Mouse (Mus musculus) ES-E14 (cell line): ENCODE measurements at regions not wholly inside any gene's neighbourhood (a gene's known extent, or its start where the extent isn't known, plus 50 kb on each side); places are given as distances from the start of the nearest gene placed in this dataset.

Source experiments
- DNase-seq: peaks from one replicate; pipeline ENCODE4 v3.0.0-alpha.2; 2013; ENCODE audit warnings: low read depth, low spot score
- H3K27ac ChIP-seq: 2 replicates; pipeline ENCODE4 v1.5.1; 2012; ENCODE audit warnings: low read depth, mild to moderate bottlenecking, low read length, moderate library complexity, mixed read lengths; ENCODE audit not compliant: poor library complexity, insufficient read depth, severe bottlenecking
- H3K36me3 ChIP-seq: 2 replicates; pipeline ENCODE4 v1.6.1; 2012; ENCODE audit warnings: mild to moderate bottlenecking, low read length, moderate library complexity, mixed read lengths; ENCODE audit not compliant: control insufficient read depth, poor library complexity, insufficient read depth, severe bottlenecking
- H3K4me1 ChIP-seq, 2 experiments: fragments of 150-350 bp in 1 of 2; sonication (generic) in 1 of 2; 2 replicates each; pipeline ENCODE4 v1.6.1; 2012; ENCODE audit warnings: low read length in 2 of 2, mild to moderate bottlenecking in 1 of 2, mixed read lengths in 1 of 2; ENCODE audit not compliant: control insufficient read depth in 2 of 2, insufficient read depth in 2 of 2, poor library complexity in 1 of 2
- H3K4me3 ChIP-seq, 2 experiments: fragments of 150-350 bp in 1 of 2; sonication (generic) in 1 of 2; 2 replicates each; pipeline ENCODE4 v1.5.1; 2012; ENCODE audit warnings: low read length in 2 of 2, low read depth in 1 of 2, mild to moderate bottlenecking in 1 of 2, mixed read lengths in 1 of 2; ENCODE audit not compliant: insufficient read depth in 1 of 2, poor library complexity in 1 of 2, severe bottlenecking in 1 of 2
- H3K9ac ChIP-seq: 2 replicates; pipeline ENCODE4 v1.6.1; 2012; ENCODE audit warnings: low read depth, mild to moderate bottlenecking, low read length, mixed read lengths; ENCODE audit not compliant: poor library complexity, insufficient read depth, severe bottlenecking
- H3K9me3 ChIP-seq: fragments of 150-350 bp; sonication (generic); 2 replicates; pipeline ENCODE4 v1.6.1; 2012; ENCODE audit warnings: low read depth, mild to moderate bottlenecking, low read length; ENCODE audit not compliant: control insufficient read depth, insufficient read depth
- CHD2 ChIP-seq: IDR thresholded peaks from 2 replicates; pipeline ENCODE4 v1.6.1; 2014; ENCODE audit warnings: mild to moderate bottlenecking, low read depth, low read length, inconsistent platforms
- HCFC1 ChIP-seq: IDR thresholded peaks from 2 replicates; pipeline ENCODE4 v1.6.1; 2012; ENCODE audit warnings: low read length, inconsistent platforms, borderline replicate concordance; ENCODE audit not compliant: insufficient read depth
- MAFK ChIP-seq: IDR thresholded peaks from 2 replicates; pipeline ENCODE4 v1.6.1; 2014; ENCODE audit warnings: mild to moderate bottlenecking, low read depth, low read length, inconsistent platforms; ENCODE audit not compliant: insufficient read depth
- ZC3H11A ChIP-seq: IDR thresholded peaks from 2 replicates; pipeline ENCODE4 v1.6.1; 2012; ENCODE audit warnings: low read depth, mild to moderate bottlenecking, inconsistent platforms, low read length, borderline replicate concordance
- ZNF384 ChIP-seq: IDR thresholded peaks from 2 replicates; pipeline ENCODE4 v1.6.1; 2012; ENCODE audit warnings: low read depth, low read length, inconsistent platforms
- in situ Hi-C, 2 experiments: fragments of 600-800 bp; cut with MboI; formaldehyde crosslinking; loops; one replicate each; pipeline ENCODE4 v1.15.1; 2025; ENCODE audit warnings: low sequenced_read_pairs in 2 of 2, inconsistent platforms in 1 of 2; ENCODE audit not compliant: unreplicated experiment in 2 of 2

DNA sequence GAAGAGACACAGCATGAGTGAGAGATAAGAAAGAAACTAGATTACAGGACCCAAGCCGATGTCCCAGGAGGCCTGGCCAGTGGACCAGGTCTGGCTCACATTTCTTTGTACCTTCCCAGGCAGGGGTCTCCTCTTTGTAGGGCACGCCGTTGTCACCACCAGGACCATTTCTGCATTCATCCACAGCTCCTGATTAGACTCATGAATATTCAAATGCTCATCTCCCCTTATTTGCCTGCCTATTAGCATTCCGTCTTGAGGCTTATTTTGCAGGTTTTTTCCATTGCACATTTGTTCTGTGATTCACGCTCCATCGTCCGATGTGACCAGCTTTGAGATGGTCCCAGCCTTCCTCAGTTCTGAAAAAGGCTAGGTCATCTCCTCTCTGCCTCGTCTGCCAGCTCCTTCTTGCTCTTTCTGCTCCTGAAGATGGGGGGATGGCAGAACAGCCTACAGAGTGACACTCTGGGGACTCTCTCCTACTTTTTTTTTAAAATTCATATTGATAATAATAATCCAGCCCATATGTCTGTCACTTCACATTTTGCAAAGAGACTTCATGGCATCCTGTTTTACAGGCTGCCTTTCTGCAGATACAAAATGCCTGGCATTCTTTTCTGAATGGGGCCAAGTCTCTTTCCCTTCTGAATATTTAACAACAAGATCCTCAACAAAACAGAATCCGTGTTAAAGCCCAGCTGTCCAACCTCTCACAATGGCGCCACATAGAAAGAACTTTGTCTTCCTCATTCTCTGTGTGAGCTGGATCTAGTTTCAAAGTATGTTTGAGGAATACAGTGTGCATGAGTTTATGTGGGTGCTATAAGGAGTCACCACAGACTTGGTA, 136.0 kb upstream of the Cdh13 start:
- in situ Hi-C loops, result no loop called here
- TF ChIP-seq HCFC1 (no peak), ZC3H11A (no peak), MAFK (no peak), CHD2 (no peak), ZNF384 (no peak)

DNA sequence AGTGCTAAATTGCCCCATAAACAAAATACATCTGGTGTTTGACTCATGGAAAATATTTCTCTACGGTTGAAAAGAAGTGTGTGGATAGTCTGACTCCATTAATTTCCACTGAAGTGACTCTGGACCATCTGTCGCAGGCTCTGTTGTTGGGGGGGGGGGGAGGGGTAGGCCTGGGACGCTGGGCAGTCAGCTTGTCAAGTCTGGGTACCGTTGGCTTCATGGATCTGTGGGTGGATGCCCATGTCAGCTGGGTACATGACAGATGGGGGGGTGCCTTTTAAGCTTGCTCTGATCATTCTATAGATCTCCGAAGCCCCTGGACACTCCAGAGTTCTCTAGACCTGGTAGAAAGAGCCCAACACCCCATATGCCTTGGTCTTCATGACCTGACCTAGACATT, 139.0 kb upstream of the Cdh13 start:
- Histone ChIP-seq H3K9ac (no peak overlapping the region), H3K4me3 (no peak overlapping the region), H3K9me3 (no peaks in the 10 kb centered on the region), H3K4me1 (no peaks in the 10 kb centered on the region), H3K36me3 (no peaks in the 10 kb centered on the region), H3K27ac (no peak overlapping the region)
- no peak for DNase-seq
- TF ChIP-seq ZNF384, result no peak
- TF ChIP-seq CHD2, result no peak
- TF ChIP-seq ZC3H11A, result no peak
- TF ChIP-seq MAFK, result no peak
- TF ChIP-seq HCFC1, result no peak
- in situ Hi-C loops, result no loop called here

More for the DNA sequence above, 136.0 kb upstream of the Cdh13 start:
- no peaks in the 10 kb centered on the region for H3K36me3 ChIP-seq
- DNase-seq, result no peak
- no peaks in the 10 kb centered on the region for H3K4me1 ChIP-seq
- H3K4me3 ChIP-seq, result no peak overlapping the region
- H3K9ac ChIP-seq, result no peak overlapping the region
- no peak overlapping the region for H3K27ac ChIP-seq
- H3K9me3 ChIP-seq, result no peaks in the 10 kb centered on the region

DNA sequence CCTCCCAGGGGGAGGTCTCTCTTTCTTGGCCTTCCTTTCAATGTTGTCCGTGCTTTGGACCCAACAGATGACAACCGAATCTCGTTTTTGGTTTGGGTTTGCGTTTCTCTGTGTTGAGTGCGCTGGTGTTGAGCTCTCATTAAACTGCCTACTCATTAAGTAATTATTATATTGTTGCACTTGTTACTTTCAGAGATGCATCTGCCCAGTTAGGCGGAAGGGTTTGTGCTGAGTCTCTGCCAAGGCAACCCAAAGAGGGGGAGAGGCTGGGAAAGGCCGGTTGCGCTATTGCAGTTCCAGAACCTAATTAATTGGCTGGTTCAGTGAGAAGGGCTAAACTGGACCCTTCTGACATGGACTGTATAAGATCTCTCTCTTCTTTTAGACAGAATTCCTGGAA, 141.2 kb upstream of the Cdh13 start:
- in situ Hi-C loops, result no loop called here
- no peak overlapping the region for H3K27ac ChIP-seq
- H3K9ac ChIP-seq, result no peak overlapping the region
- no peaks in the 10 kb centered on the region for H3K9me3 ChIP-seq
- TF ChIP-seq HCFC1 (no peak), MAFK (no peak), ZNF384 (no peak), ZC3H11A (no peak), CHD2 (no peak)
- no peak overlapping the region for H3K4me3 ChIP-seq
- no peak for DNase-seq
- H3K36me3 ChIP-seq, result no peaks in the 10 kb centered on the region
- no peaks in the 10 kb centered on the region for H3K4me1 ChIP-seq

DNA sequence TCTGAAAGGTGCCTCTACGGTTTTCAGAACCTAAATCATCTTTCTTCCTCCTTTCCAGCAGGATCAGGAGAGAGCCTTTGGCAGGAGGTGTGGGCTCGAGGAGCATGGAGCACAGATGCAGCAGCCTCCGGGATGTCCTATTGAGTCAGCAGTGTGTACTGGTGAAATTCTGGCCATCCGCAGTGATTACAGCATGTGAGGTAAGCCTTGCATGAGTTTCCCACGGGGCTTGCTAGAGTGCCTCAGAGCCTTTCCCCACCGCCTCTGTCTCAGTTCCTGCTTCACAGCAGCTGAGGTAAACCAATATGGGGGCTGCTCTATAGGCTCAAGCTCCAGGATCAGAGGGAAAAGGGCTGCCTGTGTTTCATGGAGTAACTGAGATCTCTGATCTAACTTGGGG, 143.6 kb upstream of the Cdh13 start:
- no peak for DNase-seq
- no peaks in the 10 kb centered on the region for H3K4me1 ChIP-seq
- no peaks in the 10 kb centered on the region for H3K36me3 ChIP-seq
- H3K27ac ChIP-seq, result no peak overlapping the region
- in situ Hi-C loops, result no loop called here
- H3K9me3 ChIP-seq, result no peaks in the 10 kb centered on the region
- no peak for TF ChIP-seq CHD2
- no peak overlapping the region for H3K9ac ChIP-seq
- H3K4me3 ChIP-seq, result no peak overlapping the region

DNA sequence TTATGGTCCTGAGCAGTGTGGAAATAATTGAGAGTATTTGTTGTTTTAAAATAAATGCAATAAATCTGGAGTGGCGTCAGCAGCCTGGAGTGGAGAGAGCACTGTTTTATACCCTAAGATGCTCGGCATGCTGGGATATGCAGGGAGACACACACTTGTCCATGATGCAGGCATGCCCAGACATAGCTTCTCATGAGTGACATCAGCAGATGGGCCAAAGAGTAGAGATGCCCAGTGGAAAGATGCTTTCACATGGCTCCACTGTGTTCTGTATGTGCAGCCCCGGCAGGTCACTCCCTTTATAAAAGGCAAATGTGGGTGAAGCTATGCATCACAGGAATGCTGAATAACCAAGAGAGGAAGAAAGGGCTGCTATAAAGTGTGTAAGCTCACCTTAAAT, 145.7 kb upstream of the Cdh13 start:
- Histone ChIP-seq H3K27ac (no peak overlapping the region), H3K9me3 (no peaks in the 10 kb centered on the region), H3K4me1 (no peaks in the 10 kb centered on the region), H3K9ac (no peak overlapping the region), H3K4me3 (no peak overlapping the region), H3K36me3 (no peaks in the 10 kb centered on the region)
- in situ Hi-C loops, result no loop called here
- no peak for DNase-seq
- TF ChIP-seq ZNF384 (no peak), MAFK (no peak), ZC3H11A (no peak), CHD2 (no peak), HCFC1 (no peak)
